Mouse (Mus musculus) layer of hippocampus, adult 9-10 months (tissue): Measurements from ENCODE around the gene Olfr983.

ENCODE experiments used
- DNase-seq: peaks from one replicate; pipeline ENCODE4 v3.0.0; 2022; ENCODE audit warnings: low spot score

The Olfr983 gene

DNA sequence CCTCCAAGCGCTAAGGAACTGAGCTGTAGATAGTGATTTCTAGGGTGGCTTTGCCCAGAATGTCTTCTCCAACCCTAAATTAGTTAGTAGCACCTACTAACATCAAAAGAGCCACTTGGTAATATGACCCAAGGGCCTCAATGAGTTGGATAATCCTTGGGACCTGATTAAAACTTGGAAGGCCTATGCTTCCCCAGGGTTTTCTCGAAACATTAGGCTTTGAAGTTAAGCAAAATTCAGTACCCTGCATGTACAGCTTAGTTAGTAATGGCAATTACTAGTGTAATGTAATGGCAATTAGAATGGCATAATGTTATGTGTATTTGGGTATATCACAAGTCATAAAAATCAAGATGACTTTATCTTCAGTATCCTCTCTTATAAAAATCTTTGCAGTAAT is at the start of gene Olfr983:
Gene Olfr983, minus strand, starts transcription at position 101 of the 400 bp plus-strand sequence.
- DNase-seq, result no peak

GRCm38 (mm10) chr9:40141544-40141943 is 48.1 kb upstream of the Olfr983 start:
- no peak for DNase-seq

GRCm38 (mm10) chr9:40139484-40139883 is 46.1 kb upstream of the Olfr983 start:
- no peak for DNase-seq

GRCm38 (mm10) chr9:40136987-40137688 is 43.7 kb upstream of the Olfr983 start:
- DNase-seq, result no peak

GRCm38 (mm10) chr9:40130556-40130955 is 37.2 kb upstream of the Olfr983 start:
- no peak for DNase-seq

DNA sequence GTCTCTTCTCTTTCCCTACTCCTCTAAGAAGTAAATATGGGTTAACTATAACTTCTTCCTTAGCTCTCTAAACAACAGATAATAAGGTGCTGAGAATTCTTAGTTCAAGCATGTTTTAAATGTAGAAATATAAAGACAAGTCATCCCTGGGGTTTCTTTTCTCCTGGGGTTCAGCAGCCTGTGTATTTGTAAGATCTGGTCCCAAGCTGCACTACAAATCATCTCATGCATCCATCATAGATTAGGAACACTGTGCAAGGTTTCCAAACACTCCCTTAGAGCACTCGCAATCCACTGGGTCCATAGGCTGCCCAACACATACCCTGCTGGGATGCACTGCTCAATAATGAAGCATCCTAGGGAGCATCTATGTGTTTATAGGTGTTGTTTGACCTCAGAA is 36.7 kb upstream of the Olfr983 start, which contains the start of gene Olfr985:
Gene Olfr985, minus strand, starts transcription at position 101 of the 400 bp plus-strand sequence.
- no peak for DNase-seq

- no peak for DNase-seq
Measured at GRCm38 (mm10) chr9:40117287-40117659, 23.9 kb upstream of the Olfr983 start.

- DNase-seq, result no peak
Measured at GRCm38 (mm10) chr9:40116645-40117286, 23.4 kb upstream of the Olfr983 start.

DNA sequence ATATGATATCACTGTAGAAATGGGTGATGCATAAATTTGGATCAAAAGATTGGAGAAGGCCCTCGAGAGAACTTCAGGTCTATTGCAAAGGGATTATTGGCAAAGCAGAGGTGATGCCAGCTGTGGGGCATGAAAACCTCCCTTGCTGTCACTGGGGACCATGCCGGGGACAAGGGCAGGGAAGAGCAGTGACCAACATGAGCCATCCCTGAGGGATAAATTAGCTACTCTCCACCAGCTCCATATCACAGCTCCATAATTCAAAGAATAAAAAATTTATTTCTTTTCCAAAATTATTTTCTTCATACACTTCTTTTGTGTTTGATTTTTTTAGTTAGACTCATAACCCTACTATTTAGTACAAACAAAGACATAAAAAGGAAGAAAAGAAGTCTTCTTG is 20.7 kb upstream of the Olfr983 start, which contains the start of gene Olfr984:
Gene Olfr984, minus strand, starts transcription at position 101 of the 400 bp plus-strand sequence.
- no peak for DNase-seq

- no peak for DNase-seq
Measured at GRCm38 (mm10) chr9:40094769-40095168, 1.4 kb upstream of the Olfr983 start.

DNA sequence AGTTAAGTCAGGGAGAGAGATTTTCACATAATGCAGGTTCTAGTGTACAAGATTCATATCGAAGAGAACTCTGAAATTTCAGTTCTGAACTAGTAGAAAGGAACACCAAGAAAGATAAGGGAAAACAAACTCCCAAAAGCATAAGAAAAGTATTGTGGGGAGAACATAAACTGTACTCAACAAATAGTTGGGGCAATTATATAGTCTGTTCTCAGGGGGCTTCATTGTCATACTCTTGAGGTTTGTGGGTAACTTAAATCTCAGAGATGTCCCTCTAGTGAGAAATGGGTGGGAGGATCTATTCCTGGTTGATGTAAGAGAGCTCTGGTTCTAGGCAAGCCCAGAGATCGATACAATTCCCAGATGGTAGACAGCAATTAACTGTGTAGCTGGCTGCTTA is 19.9 kb downstream of the Olfr983 start, which contains the start of gene Olfr982:
Gene Olfr982, plus strand, starts transcription at position 301 of the 400 bp plus-strand sequence.
- no peak for DNase-seq

- no peak for DNase-seq
Measured at GRCm38 (mm10) chr9:40050138-40050537, 43.3 kb downstream of the Olfr983 start.
